Mouse (Mus musculus): ENCODE measurements around the gene Trib3.

GRCm38 (mm10) chr2:152292475-152292874 lies 51.4 kb downstream of the Trib3 start:
- TF ChIP-seq CTCF (conservative IDR thresholded peaks at IDR 0.05; ENCODE audit: low read length), result no peak
- no peak for TF ChIP-seq NANOG (IDR thresholded peaks at IDR 0.05; ENCODE audit: borderline replicate concordance, low read length)
